Mouse (Mus musculus): Measurements from ENCODE around the gene Olfr1307. TPM values are rescaled to one million over a fixed set of nuclear protein-coding genes. Genes with fewer than 3 reads are reported as not detected.

Gene Olfr1307
- total RNA-seq (2021) = under 1 TPM; 0.05 to 0.07 TPM

- DNase-seq = no peak
Measured at GRCm38 (mm10) chr2:111949340-111949739, at the start of gene Olfr1307. TSS of gene Olfr1307 (minus strand) at chr2:111949440.

DNA sequence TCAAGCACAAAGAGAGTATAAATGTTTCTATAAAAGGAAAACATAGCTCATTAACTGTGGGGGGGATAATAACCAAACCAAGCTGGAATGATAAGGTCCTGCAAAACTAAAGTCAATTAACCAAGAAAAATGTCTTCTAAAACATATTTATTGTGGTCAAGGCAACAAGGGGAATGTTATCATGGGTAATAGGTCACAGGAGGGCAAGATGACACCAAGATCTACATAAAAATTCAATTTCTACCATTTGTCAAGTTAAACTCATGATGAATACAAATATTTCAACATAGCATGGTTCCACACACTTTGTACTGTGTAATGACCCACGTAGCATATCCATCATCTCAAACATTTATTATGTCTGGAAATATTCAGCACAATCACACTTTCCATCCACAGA, 40.9 kb upstream of the Olfr1307 start, which contains the start of gene Olfr1309:
Gene Olfr1309 (minus strand): TSS at position 101 of the 400 bp plus-strand sequence.
- DNase-seq = no peak

- DNase-seq = no peak
Measured at GRCm38 (mm10) chr2:111964844-111965243, 15.6 kb upstream of the Olfr1307 start, which contains the start of gene Olfr1308. TSS of gene Olfr1308 (minus strand) at chr2:111964944.

DNA sequence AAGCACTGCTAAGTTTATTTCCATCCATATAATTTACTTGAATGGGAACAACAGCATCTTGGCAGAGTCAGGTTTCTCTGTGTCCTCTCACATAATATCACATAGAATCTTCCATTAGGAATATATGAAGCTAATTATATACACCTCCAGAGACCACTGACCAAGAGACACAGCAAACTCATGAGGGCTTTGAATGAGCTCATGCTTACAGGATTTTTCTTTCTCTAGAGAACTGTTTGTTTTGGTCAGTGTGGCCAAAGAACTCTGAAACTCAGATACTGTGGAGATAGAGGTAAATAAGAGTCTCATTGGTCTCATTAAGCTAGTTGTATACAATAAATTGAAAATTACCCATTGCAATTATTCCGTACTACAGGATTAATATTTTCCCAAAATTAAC, 33.1 kb downstream of the Olfr1307 start, which contains the start of gene Olfr1306:
Gene Olfr1306 (minus strand): TSS at position 101 of the 400 bp plus-strand sequence.
- DNase-seq = no peak

Other genes starting within 250 kb of the Olfr1307 start
- gene Olfr1301, start 198.4 kb downstream of the Olfr1307 start, total RNA-seq (2021) = not detected
- gene Olfr1302, start 172.0 kb downstream of the Olfr1307 start, total RNA-seq (2021) = not detected
- gene Olfr1303, start 129.1 kb downstream of the Olfr1307 start, total RNA-seq (2021) = not detected
- gene Olfr1305, start 72.3 kb downstream of the Olfr1307 start, total RNA-seq (2021) = not detected
- gene Olfr1306, start 33.2 kb downstream of the Olfr1307 start, total RNA-seq (2021) = not detected
- not detected for gene Olfr1308, start 15.5 kb upstream of the Olfr1307 start, total RNA-seq (2021)
- gene Olfr1309, start 40.8 kb upstream of the Olfr1307 start, total RNA-seq (2021) = not detected
- not detected for gene Olfr1310, start 63.3 kb upstream of the Olfr1307 start, total RNA-seq (2021)
- gene Olfr1311, start 75.0 kb upstream of the Olfr1307 start, total RNA-seq (2021) = not detected
- not detected for gene Olfr1312, start 100.8 kb upstream of the Olfr1307 start, total RNA-seq (2021)
- gene Olfr1313, start 128.4 kb upstream of the Olfr1307 start, total RNA-seq (2021) = not detected
- not detected for gene Olfr1314, start 147.3 kb upstream of the Olfr1307 start, total RNA-seq (2021)
- gene Olfr1315-ps1, start 166.0 kb upstream of the Olfr1307 start, total RNA-seq (2021) = not detected
- gene Olfr1316, start 185.5 kb upstream of the Olfr1307 start, total RNA-seq (2021) = not detected
- gene Olfr1317, start 190.9 kb upstream of the Olfr1307 start, total RNA-seq (2021) = not detected
- not detected for gene Olfr1318, start 204.8 kb upstream of the Olfr1307 start, total RNA-seq (2021)

Measured in layer of hippocampus, postnatal 36 days (tissue).